Mouse (Mus musculus) heart, postnatal 0 days (tissue): ENCODE measurements around the gene Ube2n.

Experiments used
- CTCF ChIP-seq: IDR thresholded peaks from 2 replicates; pipeline ENCODE4 v1.5.1; 2016; ENCODE audit warnings: antibody characterized with exemption, control low read depth, low read depth
- EP300 ChIP-seq: IDR thresholded peaks from 2 replicates; pipeline ENCODE4 v1.6.1; 2016; ENCODE audit warnings: antibody characterized with exemption, low read depth

DNA sequence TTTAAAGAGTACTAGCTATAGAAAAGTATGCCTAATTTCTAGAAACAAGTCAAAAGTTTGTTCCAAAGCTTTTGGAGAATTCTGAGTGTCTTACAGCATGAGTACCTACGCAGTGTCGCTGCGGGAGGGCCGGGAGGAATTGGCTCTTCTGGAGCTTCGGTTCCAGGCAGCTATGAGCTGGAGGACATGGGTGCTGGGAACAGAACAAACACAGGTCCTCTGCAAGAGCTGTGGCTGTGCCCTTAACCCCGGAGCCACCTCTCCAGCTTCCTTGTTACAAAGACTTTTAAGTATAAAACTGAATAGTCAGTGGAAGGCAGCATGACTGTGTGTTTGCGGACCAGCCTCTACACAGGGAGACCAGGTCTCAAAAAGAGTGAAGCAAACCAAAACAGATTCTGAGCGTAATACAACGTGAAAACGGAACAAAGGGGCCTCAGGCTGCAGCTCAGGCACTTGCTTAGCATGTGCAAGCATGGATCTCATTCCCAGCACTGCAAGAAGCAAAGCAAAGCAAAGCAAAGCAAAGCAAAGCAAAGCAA, 61.0 kb downstream of the Ube2n start:
- no peak for TF ChIP-seq CTCF
- TF ChIP-seq EP300: no peak
